Mouse (Mus musculus): Measurements from ENCODE around the gene Katna1. TPM values are rescaled to one million over a fixed set of nuclear protein-coding genes. Genes with fewer than 3 reads are reported as not detected.
A peak's percentile ranks its signal among the peaks of the same experiment; 100 is the strongest.

Katna1 gene
- total RNA-seq, 2 experiments from 2014 or later: 11.8 to 13.9 TPM

GRCm38 (mm10) chr10:7778361-7778760 lies 52.6 kb downstream of the Katna1 start:
- DNase-seq (ENCODE audit: low spot score): no peak

- peak; percentile 17 for DNase-seq (ENCODE audit: low spot score)
Measured at GRCm38 (mm10) chr10:7779751-7780237, 54.0 kb downstream of the Katna1 start.

- peak; percentile 87 for DNase-seq (ENCODE audit: low spot score)
Measured at GRCm38 (mm10) chr10:7780238-7781176, 54.7 kb downstream of the Katna1 start.

GRCm38 (mm10) chr10:7781214-7781613 lies 55.4 kb downstream of the Katna1 start:
- no peak for DNase-seq (ENCODE audit: low spot score)

- no peak for DNase-seq (ENCODE audit: low spot score)
Measured at GRCm38 (mm10) chr10:7787319-7787718, 61.5 kb downstream of the Katna1 start.

- no peak for DNase-seq (ENCODE audit: low spot score)
Measured at GRCm38 (mm10) chr10:7792254-7792750, 66.5 kb downstream of the Katna1 start.

GRCm38 (mm10) chr10:7792751-7793385 lies 67.1 kb downstream of the Katna1 start, which contains the start of the genes Ginm1 and Ppil4:
Ginm1 (minus strand) TSS chr10:7792824.
Ppil4 (plus strand) TSS chr10:7792891.
- DNase-seq (ENCODE audit: low spot score): peak; percentile 86

GRCm38 (mm10) chr10:7801258-7801657 lies 75.5 kb downstream of the Katna1 start:
- no peak for DNase-seq (ENCODE audit: low spot score)

GRCm38 (mm10) chr10:7802519-7803140 lies 76.8 kb downstream of the Katna1 start:
- DNase-seq (ENCODE audit: low spot score): no peak

GRCm38 (mm10) chr10:7809937-7810336 lies 84.1 kb downstream of the Katna1 start:
- peak; percentile 75 for DNase-seq (ENCODE audit: low spot score)

Other genes starting within 250 kb of the Katna1 start
- gene Lrp11, start 136.2 kb upstream of the Katna1 start, total RNA-seq (2021): 1 to 10 TPM; 1.6 to 1.7 TPM
- 1 to 10 TPM; 5.8 TPM for gene Nup43, start 58.5 kb upstream of the Katna1 start, total RNA-seq (2021)
- 100 to 1,000 TPM; 107 to 120 TPM for gene Pcmt1, start 44.9 kb upstream of the Katna1 start, total RNA-seq (2021)
- gene Lats1, start 44.8 kb upstream of the Katna1 start, total RNA-seq (2021): 10 to 100 TPM in 1 of 2 experiments, 1 to 10 TPM in 1; 8.3 to 11.1 TPM
- 100 to 1,000 TPM; 101 to 102 TPM for gene Ginm1, start 66.8 kb downstream of the Katna1 start, total RNA-seq (2021)
- 10 to 100 TPM; 10.5 to 11.9 TPM for gene Ppil4, start 66.9 kb downstream of the Katna1 start, total RNA-seq (2021)
- gene Zc3h12d, start 106.5 kb downstream of the Katna1 start, total RNA-seq (2021): under 1 TPM in 1 of 2 experiments, not detected in 1; 0.11 TPM
- gene Tab2, start 230.2 kb downstream of the Katna1 start, total RNA-seq (2021): 100 to 1,000 TPM; 102 to 113 TPM

Data from gastrocnemius, adult 18-20 months (tissue).